Mouse (Mus musculus): ENCODE measurements around the gene Hmgcll1. TPM values are rescaled to one million over a fixed set of nuclear protein-coding genes. Genes with fewer than 3 reads are reported as not detected.
"Not testable (repeated sequence)": the region's sequence is repeated elsewhere in the genome, so short reads cannot be mapped to it uniquely, and the experiment has no call there.

Gene Hmgcll1
- polyA plus RNA-seq, 1 experiment: 0.05 TPM

GRCm38 (mm10) chr9:76104846-76105245, 90.2 kb downstream of the Hmgcll1 start:
- DNase-seq: no peak
- Histone ChIP-seq H3K27ac (ENCODE audit: control insufficient read depth, insufficient read depth, low read length) (no peak overlapping the region), H3K4me3 (ENCODE audit: control insufficient read depth, insufficient read depth, low read length) (no peak overlapping the region), H3K27me3 (ENCODE audit: control insufficient read depth, insufficient read depth, low read length) (no peaks in the 10 kb centered on the region), H3K36me3 (ENCODE audit: control insufficient read depth, insufficient read depth, low read length) (no peaks in the 10 kb centered on the region), H3K4me1 (replicated peaks; ENCODE audit: control insufficient read depth, insufficient read depth, low read length) (no peaks in the 10 kb centered on the region)
- WGBS: 93% methylated on average over 5 of the region's 5 CpGs
- TF ChIP-seq CTCF (IDR thresholded peaks at IDR 0.05; ENCODE audit: borderline replicate concordance, control insufficient read depth, extremely low read depth, insufficient read depth, low read length, poor library complexity): no peak
- TF ChIP-seq POLR2A (IDR thresholded peaks at IDR 0.05; ENCODE audit: control insufficient read depth, extremely low read depth, insufficient read depth, low read length, poor library complexity): no peak

GRCm38 (mm10) chr9:76122888-76123287, 108.2 kb downstream of the Hmgcll1 start:
- H3K36me3 ChIP-seq (ENCODE audit: control insufficient read depth, insufficient read depth, low read length); H3K4me3 ChIP-seq (ENCODE audit: control insufficient read depth, insufficient read depth, low read length); H3K27me3 ChIP-seq (ENCODE audit: control insufficient read depth, insufficient read depth, low read length); H3K27ac ChIP-seq (ENCODE audit: control insufficient read depth, insufficient read depth, low read length); DNase-seq; H3K4me1 ChIP-seq (replicated peaks; ENCODE audit: control insufficient read depth, insufficient read depth, low read length): not testable (repeated sequence)
- WGBS: 1% methylated on average over 2 of the region's 2 CpGs

- Histone ChIP-seq H3K27ac (ENCODE audit: control insufficient read depth, insufficient read depth, low read length) (no peak overlapping the region), H3K27me3 (ENCODE audit: control insufficient read depth, insufficient read depth, low read length) (no peaks in the 10 kb centered on the region), H3K4me3 (ENCODE audit: control insufficient read depth, insufficient read depth, low read length) (no peak overlapping the region), H3K36me3 (ENCODE audit: control insufficient read depth, insufficient read depth, low read length) (no peaks in the 10 kb centered on the region), H3K4me1 (replicated peaks; ENCODE audit: control insufficient read depth, insufficient read depth, low read length) (no peaks in the 10 kb centered on the region)
- no peak for TF ChIP-seq CTCF (IDR thresholded peaks at IDR 0.05; ENCODE audit: borderline replicate concordance, control insufficient read depth, extremely low read depth, insufficient read depth, low read length, poor library complexity)
- no peak for TF ChIP-seq POLR2A (IDR thresholded peaks at IDR 0.05; ENCODE audit: control insufficient read depth, extremely low read depth, insufficient read depth, low read length, poor library complexity)
- DNase-seq: no peak
- 82% methylated on average over 4 of the region's 4 CpGs for WGBS
Measured at GRCm38 (mm10) chr9:76124249-76124648, 109.6 kb downstream of the Hmgcll1 start.

- no peaks in the 10 kb centered on the region for H3K27me3 ChIP-seq (ENCODE audit: control insufficient read depth, insufficient read depth, low read length)
- no peaks in the 10 kb centered on the region for H3K4me1 ChIP-seq (replicated peaks; ENCODE audit: control insufficient read depth, insufficient read depth, low read length)
- H3K36me3 ChIP-seq (ENCODE audit: control insufficient read depth, insufficient read depth, low read length): no peaks in the 10 kb centered on the region
- WGBS: 50% methylated on average over 1 of the region's 1 CpGs
- no peak for DNase-seq
- H3K4me3 ChIP-seq (ENCODE audit: control insufficient read depth, insufficient read depth, low read length): no peak overlapping the region
- H3K27ac ChIP-seq (ENCODE audit: control insufficient read depth, insufficient read depth, low read length): no peak overlapping the region
- no peak for TF ChIP-seq CTCF (IDR thresholded peaks at IDR 0.05; ENCODE audit: borderline replicate concordance, control insufficient read depth, extremely low read depth, insufficient read depth, low read length, poor library complexity)
- TF ChIP-seq POLR2A (IDR thresholded peaks at IDR 0.05; ENCODE audit: control insufficient read depth, extremely low read depth, insufficient read depth, low read length, poor library complexity): no peak
Measured at GRCm38 (mm10) chr9:76129353-76129752, 114.7 kb downstream of the Hmgcll1 start.

GRCm38 (mm10) chr9:76134042-76134441, 119.4 kb downstream of the Hmgcll1 start:
- no peak overlapping the region for H3K27ac ChIP-seq (ENCODE audit: control insufficient read depth, insufficient read depth, low read length)
- no peak overlapping the region for H3K4me3 ChIP-seq (ENCODE audit: control insufficient read depth, insufficient read depth, low read length)
- WGBS: 87% methylated on average over 6 of the region's 6 CpGs
- H3K27me3 ChIP-seq (ENCODE audit: control insufficient read depth, insufficient read depth, low read length): no peaks in the 10 kb centered on the region
- DNase-seq: no peak
- no peaks in the 10 kb centered on the region for H3K36me3 ChIP-seq (ENCODE audit: control insufficient read depth, insufficient read depth, low read length)
- TF ChIP-seq CTCF (IDR thresholded peaks at IDR 0.05; ENCODE audit: borderline replicate concordance, control insufficient read depth, extremely low read depth, insufficient read depth, low read length, poor library complexity) (no peak), POLR2A (IDR thresholded peaks at IDR 0.05; ENCODE audit: control insufficient read depth, extremely low read depth, insufficient read depth, low read length, poor library complexity) (no peak)
- H3K4me1 ChIP-seq (replicated peaks; ENCODE audit: control insufficient read depth, insufficient read depth, low read length): no peaks in the 10 kb centered on the region

- no peak for DNase-seq
- no peaks in the 10 kb centered on the region for H3K36me3 ChIP-seq (ENCODE audit: control insufficient read depth, insufficient read depth, low read length)
- H3K27ac ChIP-seq (ENCODE audit: control insufficient read depth, insufficient read depth, low read length): no peak overlapping the region
- H3K4me1 ChIP-seq (replicated peaks; ENCODE audit: control insufficient read depth, insufficient read depth, low read length): no peaks in the 10 kb centered on the region
- no peaks in the 10 kb centered on the region for H3K27me3 ChIP-seq (ENCODE audit: control insufficient read depth, insufficient read depth, low read length)
- WGBS: 88% methylated on average over 3 of the region's 3 CpGs
- TF ChIP-seq CTCF (IDR thresholded peaks at IDR 0.05; ENCODE audit: borderline replicate concordance, control insufficient read depth, extremely low read depth, insufficient read depth, low read length, poor library complexity): no peak
- TF ChIP-seq POLR2A (IDR thresholded peaks at IDR 0.05; ENCODE audit: control insufficient read depth, extremely low read depth, insufficient read depth, low read length, poor library complexity): no peak
- no peak overlapping the region for H3K4me3 ChIP-seq (ENCODE audit: control insufficient read depth, insufficient read depth, low read length)
Measured at GRCm38 (mm10) chr9:76138378-76139109, 123.9 kb downstream of the Hmgcll1 start.

GRCm38 (mm10) chr9:76145593-76145992, 130.9 kb downstream of the Hmgcll1 start:
- DNase-seq: no peak
- WGBS: 81% methylated on average over 3 of the region's 3 CpGs
- TF ChIP-seq CTCF (IDR thresholded peaks at IDR 0.05; ENCODE audit: borderline replicate concordance, control insufficient read depth, extremely low read depth, insufficient read depth, low read length, poor library complexity): no peak
- no peak for TF ChIP-seq POLR2A (IDR thresholded peaks at IDR 0.05; ENCODE audit: control insufficient read depth, extremely low read depth, insufficient read depth, low read length, poor library complexity)
- H3K4me1 ChIP-seq (replicated peaks; ENCODE audit: control insufficient read depth, insufficient read depth, low read length): no peaks in the 10 kb centered on the region
- H3K4me3 ChIP-seq (ENCODE audit: control insufficient read depth, insufficient read depth, low read length): no peak overlapping the region
- no peaks in the 10 kb centered on the region for H3K27me3 ChIP-seq (ENCODE audit: control insufficient read depth, insufficient read depth, low read length)
- no peak overlapping the region for H3K27ac ChIP-seq (ENCODE audit: control insufficient read depth, insufficient read depth, low read length)
- H3K36me3 ChIP-seq (ENCODE audit: control insufficient read depth, insufficient read depth, low read length): no peaks in the 10 kb centered on the region

All from thymus, adult 2 months (tissue).